Mouse (Mus musculus) erythroblast, embryonic 14.5 days (primary cell): ENCODE results near the gene Vav2.

Source experiments
- GATA1 ChIP-seq: IDR thresholded peaks from 2 replicates; pipeline ENCODE4 v1.6.1; 2012; ENCODE audit warnings: low read length, inconsistent platforms, mixed read lengths
- TAL1 ChIP-seq: IDR thresholded peaks from 3 replicates; pipeline ENCODE4 v1.6.1; 2012; ENCODE audit warnings: low read length, inconsistent platforms, mixed read lengths

DNA sequence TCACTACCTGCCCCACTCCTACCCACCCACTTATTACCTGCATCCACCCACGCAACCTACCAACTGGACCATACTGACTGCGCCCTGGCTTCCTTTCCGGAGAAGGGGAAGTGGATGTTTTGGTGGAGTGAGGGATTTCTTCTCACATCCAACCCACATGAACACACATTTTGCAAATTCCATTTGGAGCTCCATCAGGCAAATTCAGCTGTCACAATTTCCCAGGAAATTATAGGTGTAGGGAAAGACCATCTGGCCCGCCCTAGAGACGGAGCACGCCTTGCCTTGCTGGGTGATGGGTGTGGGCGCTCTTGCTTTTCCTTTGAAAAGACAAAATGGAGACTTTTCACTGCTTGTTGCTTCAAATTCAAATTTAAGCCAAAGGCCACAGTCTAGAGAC, 3.8 kb upstream of the Vav2 start:
- TF ChIP-seq TAL1 (no peak), GATA1 (no peak)
